Mouse (Mus musculus): Measurements from ENCODE around the gene Erbb2. TPM values are rescaled to one million over a fixed set of nuclear protein-coding genes. Genes with fewer than 3 reads are reported as not detected.

Erbb2 gene
- polyA plus RNA-seq, 1 experiment from 2014 or later = 48.0 TPM

DNA sequence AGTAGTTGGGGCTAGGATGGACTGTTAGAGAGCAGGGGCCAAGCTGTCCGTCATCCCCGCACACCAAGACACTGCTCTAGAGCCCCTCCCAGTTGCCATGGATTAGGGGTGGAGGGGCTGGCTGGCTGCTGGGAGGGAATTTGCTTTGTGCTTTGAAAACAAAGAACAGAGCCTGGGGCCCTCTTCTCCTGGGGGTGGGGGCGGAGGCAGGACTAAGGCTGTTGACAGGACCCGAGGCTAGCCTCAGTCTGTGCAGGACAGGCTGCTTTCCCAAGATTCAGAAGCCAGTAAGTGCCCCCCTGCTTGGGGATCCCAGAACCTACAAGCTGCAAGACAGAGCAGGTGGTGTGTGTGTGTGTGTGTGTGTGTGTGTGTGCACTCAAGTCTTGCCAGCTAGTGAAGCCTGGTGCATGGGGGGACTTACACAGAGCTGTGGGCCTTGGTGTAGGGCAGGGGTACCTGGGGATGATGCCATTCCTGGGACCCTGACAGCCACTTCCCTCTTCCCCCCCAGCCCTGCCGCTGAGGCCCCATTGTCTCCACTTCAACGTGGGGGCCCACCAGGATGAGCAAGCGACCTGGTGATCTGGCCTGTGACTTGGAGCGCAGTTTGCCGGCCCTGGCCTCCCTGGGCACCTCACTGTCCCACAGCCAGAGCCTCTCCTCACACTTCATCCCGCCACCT is 40.6 kb upstream of the Erbb2 start:
- peaks cover 77% of the 10 kb centered on the region for H3K4me1 ChIP-seq (ENCODE audit: control insufficient read depth, insufficient read depth, low read length)
- peak overlapping the region; percentile 37 for H3K27ac ChIP-seq (ENCODE audit: low read depth, low read length)
- 33% methylated on average over 10 of the region's 10 CpGs for WGBS (ENCODE audit: insufficient replicate concordance)

DNA sequence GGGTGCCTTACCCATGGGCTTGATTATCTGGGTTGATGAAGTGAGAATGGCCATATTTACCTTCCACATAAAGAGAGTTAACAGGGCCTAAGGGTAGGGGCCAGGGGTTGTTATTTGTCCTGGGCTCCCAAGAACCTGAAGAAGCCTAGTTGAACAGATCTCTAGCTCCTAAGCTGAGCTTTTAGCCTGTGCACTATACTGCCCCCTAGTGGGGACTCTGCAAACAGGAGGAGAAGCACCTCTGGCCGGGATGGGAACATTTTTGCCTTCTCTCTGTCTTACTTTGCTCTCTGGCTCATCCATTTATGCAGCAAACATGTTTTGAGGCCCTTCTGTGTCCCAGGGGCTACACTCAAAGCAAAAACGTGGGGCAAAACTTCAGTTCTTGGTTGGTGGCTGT is 39.9 kb upstream of the Erbb2 start:
- Histone ChIP-seq H3K4me1 (ENCODE audit: control insufficient read depth, insufficient read depth, low read length) (peaks cover 79% of the 10 kb centered on the region), H3K4me2 (peak overlapping the region; percentile 46)
- no peak for ATAC-seq (replicated peaks; ENCODE audit: insufficient number of reproducible peaks, low FRiP score, low TSS enrichment)

More for the DNA sequence above, 40.6 kb upstream of the Erbb2 start:
- Histone ChIP-seq H3K4me2 (peak overlapping the region; percentile 46), H3K9me3 (replicated peaks; ENCODE audit: control insufficient read depth, low read length) (no peaks in the 10 kb centered on the region), H3K27me3 (ENCODE audit: control insufficient read depth, insufficient read depth, low read length) (no peaks in the 10 kb centered on the region), H3K4me3 (ENCODE audit: low read depth, low read length) (peak overlapping the region; percentile 18), H3K9ac (ENCODE audit: low read depth, low read length) (peak overlapping the region; percentile 46; the same call in 1 of the 2 replicates), H3K36me3 (ENCODE audit: control insufficient read depth, insufficient read depth, low read length) (peaks cover 7% of the 10 kb centered on the region)
- ATAC-seq (replicated peaks; ENCODE audit: insufficient number of reproducible peaks, low FRiP score, low TSS enrichment) = no peak

DNA sequence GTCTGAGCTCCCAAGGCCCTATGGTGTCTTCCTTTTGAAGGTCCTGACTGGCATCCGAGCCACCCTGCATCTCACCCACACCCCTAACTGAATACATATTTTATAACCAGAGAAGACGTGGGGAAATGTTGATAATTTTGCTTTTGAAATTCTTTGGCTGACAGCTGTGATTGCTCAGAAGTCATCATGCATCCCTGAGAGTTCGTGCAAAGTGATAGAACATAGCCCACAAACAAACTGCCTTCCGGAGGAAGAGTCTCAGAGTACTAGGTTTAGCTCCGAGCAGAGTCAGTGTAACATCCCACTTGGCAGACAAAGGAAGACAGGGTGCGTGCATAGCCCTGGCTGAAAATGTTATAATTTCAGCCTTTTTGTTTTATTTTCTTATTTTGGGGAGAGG is 39.0 kb upstream of the Erbb2 start:
- H3K27me3 ChIP-seq (ENCODE audit: control insufficient read depth, insufficient read depth, low read length) = no peaks in the 10 kb centered on the region
- H3K4me2 ChIP-seq = peak overlapping the region; percentile 46; the same call in 1 of the 2 replicates
- H3K4me3 ChIP-seq (ENCODE audit: low read depth, low read length) = no peak overlapping the region
- 80% methylated on average over 6 of the region's 6 CpGs for WGBS (ENCODE audit: insufficient replicate concordance)
- H3K9me3 ChIP-seq (replicated peaks; ENCODE audit: control insufficient read depth, low read length) = no peaks in the 10 kb centered on the region
- no peak overlapping the region for H3K9ac ChIP-seq (ENCODE audit: low read depth, low read length)
- ATAC-seq (replicated peaks; ENCODE audit: insufficient number of reproducible peaks, low FRiP score, low TSS enrichment) = no peak
- H3K27ac ChIP-seq (ENCODE audit: low read depth, low read length) = 0 out of 2 replicates have a peak overlapping the region, but pooled peaks have one; percentile 80
- peaks cover 73% of the 10 kb centered on the region for H3K4me1 ChIP-seq (ENCODE audit: control insufficient read depth, insufficient read depth, low read length)
- peaks cover 15% of the 10 kb centered on the region for H3K36me3 ChIP-seq (ENCODE audit: control insufficient read depth, insufficient read depth, low read length)

More for the DNA sequence above, 39.9 kb upstream of the Erbb2 start:
- H3K4me3 ChIP-seq (ENCODE audit: low read depth, low read length) = peak overlapping the region; percentile 14
- H3K27me3 ChIP-seq (ENCODE audit: control insufficient read depth, insufficient read depth, low read length) = no peaks in the 10 kb centered on the region
- 22% methylated on average over 2 of the region's 2 CpGs for WGBS (ENCODE audit: insufficient replicate concordance)
- no peak overlapping the region for H3K9ac ChIP-seq (ENCODE audit: low read depth, low read length)
- peak overlapping the region; percentile 37 for H3K27ac ChIP-seq (ENCODE audit: low read depth, low read length)
- H3K9me3 ChIP-seq (replicated peaks; ENCODE audit: control insufficient read depth, low read length) = no peaks in the 10 kb centered on the region
- peaks cover 13% of the 10 kb centered on the region for H3K36me3 ChIP-seq (ENCODE audit: control insufficient read depth, insufficient read depth, low read length)

DNA sequence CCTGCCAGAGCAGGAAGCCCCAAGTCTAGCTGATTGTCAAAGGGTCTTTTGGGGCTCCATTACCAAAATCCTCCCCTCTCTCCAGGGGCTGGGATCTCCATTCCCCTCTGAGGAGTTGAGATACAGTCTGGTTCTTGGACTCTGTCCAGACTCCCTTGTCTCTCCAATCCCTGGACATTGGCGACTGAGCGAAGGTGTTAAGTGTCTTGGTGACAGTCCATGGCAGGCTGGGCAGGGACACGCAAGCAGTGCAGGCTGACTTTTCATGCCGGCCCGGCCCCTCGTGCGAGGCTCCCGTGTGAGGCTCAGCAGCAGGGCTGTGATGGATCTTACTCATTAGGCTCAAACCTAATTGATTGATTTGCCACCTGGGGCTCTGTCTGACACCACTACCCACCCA is 38.0 kb upstream of the Erbb2 start:
- H3K4me3 ChIP-seq (ENCODE audit: low read depth, low read length) = no peak overlapping the region
- H3K27ac ChIP-seq (ENCODE audit: low read depth, low read length) = peak overlapping the region; percentile 80
- H3K36me3 ChIP-seq (ENCODE audit: control insufficient read depth, insufficient read depth, low read length) = peaks cover 19% of the 10 kb centered on the region
- H3K9ac ChIP-seq (ENCODE audit: low read depth, low read length) = 0 out of 2 replicates have a peak overlapping the region, but pooled peaks have one; percentile 3
- 0 out of 2 replicates have a peak, but pooled peaks have one; percentile 21 for ATAC-seq (replicated peaks; ENCODE audit: insufficient number of reproducible peaks, low FRiP score, low TSS enrichment)
- no peaks in the 10 kb centered on the region for H3K27me3 ChIP-seq (ENCODE audit: control insufficient read depth, insufficient read depth, low read length)
- WGBS (ENCODE audit: insufficient replicate concordance) = 44% methylated on average over 8 of the region's 8 CpGs
- peaks cover 74% of the 10 kb centered on the region for H3K4me1 ChIP-seq (ENCODE audit: control insufficient read depth, insufficient read depth, low read length)
- no peaks in the 10 kb centered on the region for H3K9me3 ChIP-seq (replicated peaks; ENCODE audit: control insufficient read depth, low read length)
- H3K4me2 ChIP-seq = peak overlapping the region; percentile 32

DNA sequence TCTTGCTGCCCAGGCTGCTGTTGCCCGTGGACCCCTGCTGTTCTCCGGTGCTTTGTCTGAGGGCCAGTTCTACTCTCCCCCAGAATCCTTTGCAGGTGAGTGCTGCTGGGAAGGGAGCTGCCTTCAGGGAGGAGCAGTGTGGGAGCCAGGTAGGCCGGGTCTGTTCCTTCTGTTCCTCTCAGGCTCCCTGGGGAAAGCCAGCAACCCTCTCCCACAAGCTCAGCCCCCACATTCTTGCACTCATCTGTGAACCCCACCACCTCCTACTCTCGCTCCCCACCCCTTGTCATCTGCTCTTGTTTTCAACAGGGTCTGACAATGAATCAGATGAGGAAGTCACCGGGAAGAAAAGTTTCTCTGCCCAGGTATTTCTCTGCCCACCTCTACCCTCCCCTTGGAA is 35.5 kb upstream of the Erbb2 start:
- Histone ChIP-seq H3K9ac (ENCODE audit: low read depth, low read length) (no peak overlapping the region), H3K36me3 (ENCODE audit: control insufficient read depth, insufficient read depth, low read length) (peaks cover 19% of the 10 kb centered on the region), H3K4me3 (ENCODE audit: low read depth, low read length) (no peak overlapping the region), H3K27ac (ENCODE audit: low read depth, low read length) (no peak overlapping the region), H3K9me3 (replicated peaks; ENCODE audit: control insufficient read depth, low read length) (no peaks in the 10 kb centered on the region), H3K27me3 (ENCODE audit: control insufficient read depth, insufficient read depth, low read length) (no peaks in the 10 kb centered on the region), H3K4me2 (no peak overlapping the region), H3K4me1 (ENCODE audit: control insufficient read depth, insufficient read depth, low read length) (peaks cover 59% of the 10 kb centered on the region)
- 57% methylated on average over 5 of the region's 5 CpGs for WGBS (ENCODE audit: insufficient replicate concordance)
- no peak for ATAC-seq (replicated peaks; ENCODE audit: insufficient number of reproducible peaks, low FRiP score, low TSS enrichment)

DNA sequence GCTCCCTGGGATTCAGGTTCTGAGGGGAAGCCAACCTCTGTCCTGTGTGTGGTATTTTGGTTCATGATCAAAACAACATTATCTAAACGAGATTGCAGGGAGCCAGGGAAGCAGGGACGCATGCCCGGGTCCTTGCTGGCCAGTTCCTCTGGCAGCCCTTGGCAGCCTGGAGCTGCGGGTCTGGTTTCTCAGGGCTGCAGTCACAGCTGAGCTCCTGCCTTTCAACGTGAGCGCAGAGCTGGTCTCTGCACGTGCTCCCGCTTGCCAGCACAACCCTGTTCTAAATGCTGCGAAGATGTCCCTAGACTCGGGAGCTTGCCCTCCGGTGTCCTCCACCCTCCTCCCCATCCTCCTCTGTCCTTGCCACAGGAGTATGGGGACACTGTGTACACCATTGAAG is 34.5 kb upstream of the Erbb2 start:
- Histone ChIP-seq H3K9ac (ENCODE audit: low read depth, low read length) (no peak overlapping the region), H3K4me2 (no peak overlapping the region), H3K27me3 (ENCODE audit: control insufficient read depth, insufficient read depth, low read length) (no peaks in the 10 kb centered on the region), H3K4me1 (ENCODE audit: control insufficient read depth, insufficient read depth, low read length) (peaks cover 51% of the 10 kb centered on the region), H3K36me3 (ENCODE audit: control insufficient read depth, insufficient read depth, low read length) (peaks cover 19% of the 10 kb centered on the region), H3K4me3 (ENCODE audit: low read depth, low read length) (no peak overlapping the region), H3K27ac (ENCODE audit: low read depth, low read length) (no peak overlapping the region), H3K9me3 (replicated peaks; ENCODE audit: control insufficient read depth, low read length) (no peaks in the 10 kb centered on the region)
- no peak for ATAC-seq (replicated peaks; ENCODE audit: insufficient number of reproducible peaks, low FRiP score, low TSS enrichment)
- 67% methylated on average over 11 of the region's 11 CpGs for WGBS (ENCODE audit: insufficient replicate concordance)

DNA sequence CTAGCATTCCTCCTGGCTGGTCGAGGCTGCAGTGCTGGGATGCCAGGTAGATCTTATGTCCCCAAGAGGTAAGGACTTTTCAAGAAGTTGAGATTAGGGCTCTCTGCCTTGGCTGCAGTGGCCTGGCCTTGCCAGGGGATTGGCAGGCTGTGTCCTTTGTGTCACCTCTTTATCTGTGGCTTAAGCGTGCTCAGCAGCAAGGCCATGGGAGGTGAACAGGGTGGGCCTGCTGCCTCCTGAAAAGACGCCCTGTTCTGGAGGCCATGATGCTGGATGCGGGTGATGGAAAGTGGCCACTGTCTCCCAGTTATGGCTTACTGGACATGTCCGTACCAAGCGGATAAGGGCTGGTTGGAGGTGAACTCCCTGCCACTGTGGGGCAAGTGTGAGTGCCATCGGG is 32.9 kb upstream of the Erbb2 start:
- no peak for ATAC-seq (replicated peaks; ENCODE audit: insufficient number of reproducible peaks, low FRiP score, low TSS enrichment)
- Histone ChIP-seq H3K27me3 (ENCODE audit: control insufficient read depth, insufficient read depth, low read length) (no peaks in the 10 kb centered on the region), H3K4me2 (no peak overlapping the region), H3K4me1 (ENCODE audit: control insufficient read depth, insufficient read depth, low read length) (peaks cover 49% of the 10 kb centered on the region), H3K9ac (ENCODE audit: low read depth, low read length) (0 out of 2 replicates have a peak overlapping the region, but pooled peaks have one; percentile 16), H3K36me3 (ENCODE audit: control insufficient read depth, insufficient read depth, low read length) (peaks cover 19% of the 10 kb centered on the region), H3K9me3 (replicated peaks; ENCODE audit: control insufficient read depth, low read length) (no peaks in the 10 kb centered on the region), H3K4me3 (ENCODE audit: low read depth, low read length) (no peak overlapping the region), H3K27ac (ENCODE audit: low read depth, low read length) (0 out of 2 replicates have a peak overlapping the region, but pooled peaks have one; percentile 37)
- WGBS (ENCODE audit: insufficient replicate concordance) = 72% methylated on average over 7 of the region's 7 CpGs

DNA sequence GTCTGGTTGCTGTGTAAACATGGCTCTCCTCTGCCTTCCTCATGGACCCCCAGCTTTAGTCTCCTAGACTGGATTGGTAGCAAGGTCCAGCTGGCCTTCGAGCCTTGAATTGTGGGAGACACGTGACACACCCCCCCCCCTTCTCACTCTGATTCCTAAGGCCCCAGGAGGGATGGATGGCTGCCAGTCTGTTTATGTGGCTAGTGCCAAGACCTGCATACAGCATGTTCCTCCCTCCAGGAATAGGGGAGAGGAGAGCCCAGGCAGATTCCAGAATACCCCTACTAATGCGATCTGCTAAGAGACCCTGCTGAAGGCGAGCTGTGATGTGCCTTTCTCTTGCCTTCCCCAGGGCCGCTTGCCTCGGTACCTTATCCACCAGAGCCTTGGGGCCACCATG is 32.2 kb upstream of the Erbb2 start:
- ATAC-seq (replicated peaks; ENCODE audit: insufficient number of reproducible peaks, low FRiP score, low TSS enrichment) = no peak
- H3K4me1 ChIP-seq (ENCODE audit: control insufficient read depth, insufficient read depth, low read length) = peaks cover 49% of the 10 kb centered on the region
- H3K27ac ChIP-seq (ENCODE audit: low read depth, low read length) = no peak overlapping the region
- no peak overlapping the region for H3K4me3 ChIP-seq (ENCODE audit: low read depth, low read length)
- peaks cover 19% of the 10 kb centered on the region for H3K36me3 ChIP-seq (ENCODE audit: control insufficient read depth, insufficient read depth, low read length)
- H3K9ac ChIP-seq (ENCODE audit: low read depth, low read length) = no peak overlapping the region
- H3K27me3 ChIP-seq (ENCODE audit: control insufficient read depth, insufficient read depth, low read length) = no peaks in the 10 kb centered on the region; the same call in 1 of the 2 replicates
- 86% methylated on average over 6 of the region's 6 CpGs for WGBS (ENCODE audit: insufficient replicate concordance)
- H3K4me2 ChIP-seq = no peak overlapping the region
- no peaks in the 10 kb centered on the region for H3K9me3 ChIP-seq (replicated peaks; ENCODE audit: control insufficient read depth, low read length)

DNA sequence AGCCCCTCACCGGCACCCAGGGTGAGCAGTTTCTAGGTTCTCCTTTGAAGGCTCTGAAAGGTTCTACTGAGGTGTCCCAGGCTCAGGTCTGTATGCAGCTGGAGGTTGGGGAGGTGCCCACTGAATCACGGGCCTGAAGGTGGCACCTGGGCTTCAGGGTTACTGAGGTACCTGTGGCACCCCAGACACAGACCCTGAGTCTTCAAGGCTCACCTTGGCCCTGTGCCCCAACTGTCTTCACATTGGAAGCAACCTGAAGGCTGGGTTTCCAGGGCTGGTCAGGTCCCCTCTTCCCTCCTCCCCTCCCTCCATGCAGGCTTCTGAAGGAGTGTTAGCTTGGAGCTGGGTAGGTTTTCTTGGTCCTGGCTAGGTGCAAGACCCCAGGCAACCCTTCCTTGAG is 30.6 kb upstream of the Erbb2 start:
- no peak for ATAC-seq (replicated peaks; ENCODE audit: insufficient number of reproducible peaks, low FRiP score, low TSS enrichment)
- Histone ChIP-seq H3K9me3 (replicated peaks; ENCODE audit: control insufficient read depth, low read length) (no peaks in the 10 kb centered on the region), H3K4me3 (ENCODE audit: low read depth, low read length) (no peak overlapping the region), H3K9ac (ENCODE audit: low read depth, low read length) (no peak overlapping the region), H3K4me2 (no peak overlapping the region), H3K27ac (ENCODE audit: low read depth, low read length) (peak overlapping the region; percentile 10; the same call in 1 of the 2 replicates), H3K36me3 (ENCODE audit: control insufficient read depth, insufficient read depth, low read length) (peaks cover 13% of the 10 kb centered on the region), H3K27me3 (ENCODE audit: control insufficient read depth, insufficient read depth, low read length) (peaks cover 8% of the 10 kb centered on the region), H3K4me1 (ENCODE audit: control insufficient read depth, insufficient read depth, low read length) (peaks cover 38% of the 10 kb centered on the region)
- WGBS (ENCODE audit: insufficient replicate concordance) = 93% methylated on average over 2 of the region's 2 CpGs

All from heart, embryonic 11.5 days (tissue).